Mouse (Mus musculus) layer of hippocampus, adult 9-11 months (tissue): ENCODE measurements around the gene Tekt2.

Experiments
- DNase-seq: peaks from one replicate; pipeline ENCODE4 v3.0.0; 2022

Gene Tekt2

DNA sequence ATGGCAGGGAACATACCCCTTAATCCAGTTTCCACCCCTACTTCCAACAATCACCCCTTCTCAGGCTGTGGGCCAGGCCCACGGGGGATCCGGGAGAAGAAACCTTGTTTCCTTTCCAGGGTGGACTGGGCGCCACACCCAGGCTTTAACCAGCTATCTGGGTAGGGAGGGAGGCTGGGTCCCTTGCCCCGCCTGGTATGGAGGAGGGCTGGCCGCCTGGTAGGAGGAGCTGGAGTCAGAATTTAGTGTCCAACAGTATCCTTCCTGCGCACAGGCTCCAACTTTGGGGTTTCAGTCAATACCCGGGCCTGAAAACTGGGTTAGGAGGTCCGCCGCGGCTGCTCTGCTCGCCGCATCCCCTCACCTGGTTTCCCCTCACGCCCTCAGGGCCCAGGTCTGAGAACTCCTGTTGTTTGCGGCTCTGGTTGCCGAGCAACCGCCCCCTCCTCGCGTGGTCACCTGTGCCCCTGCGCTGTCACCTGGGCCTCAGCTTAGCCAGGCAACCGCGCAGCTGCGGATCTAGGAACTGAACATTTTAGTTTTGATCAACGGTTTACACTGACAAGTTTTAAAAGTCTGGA, at the start of gene Tekt2:
TSS of gene Tekt2 (minus strand) at position 408 of the 581 bp plus-strand sequence.
- DNase-seq = no peak

DNA sequence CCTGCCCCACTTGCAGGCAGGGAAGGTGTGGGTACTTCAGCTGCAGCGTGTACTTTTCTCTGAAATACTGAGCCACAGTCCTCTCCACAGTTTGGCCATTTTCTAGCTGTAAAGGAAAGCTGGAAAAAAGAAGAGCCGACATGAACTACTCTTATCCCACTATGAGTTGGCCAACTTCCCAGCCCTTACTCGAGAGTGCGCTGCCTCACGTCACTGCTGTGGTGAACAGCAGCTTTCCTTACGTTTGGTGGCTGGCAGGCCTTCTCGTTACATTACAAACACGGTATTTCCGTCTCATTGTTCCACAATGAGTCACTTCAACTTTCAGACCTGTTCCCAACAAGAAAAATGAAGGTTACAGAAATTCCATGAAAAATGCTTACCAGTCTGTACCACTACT, 46.0 kb upstream of the Tekt2 start:
- no peak for DNase-seq

DNA sequence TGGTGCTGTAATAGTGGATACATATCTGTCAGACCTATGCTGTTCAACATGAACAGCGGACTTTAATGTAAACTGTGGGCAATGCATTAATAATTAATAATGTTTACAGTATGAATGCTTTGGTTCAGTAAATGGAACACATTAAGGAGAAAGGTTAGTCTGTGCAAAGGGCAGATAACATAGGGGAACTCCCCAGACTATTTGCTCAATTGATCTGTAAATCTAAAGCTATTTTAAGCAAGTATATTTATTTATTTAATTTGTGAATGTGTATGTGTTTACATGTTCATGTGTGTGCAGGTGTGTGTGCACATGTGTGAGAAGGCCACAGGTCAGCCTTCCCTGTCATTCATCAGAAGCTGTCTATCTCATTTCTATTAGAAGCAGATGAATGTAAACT, 34.6 kb upstream of the Tekt2 start:
- no peak for DNase-seq

DNA sequence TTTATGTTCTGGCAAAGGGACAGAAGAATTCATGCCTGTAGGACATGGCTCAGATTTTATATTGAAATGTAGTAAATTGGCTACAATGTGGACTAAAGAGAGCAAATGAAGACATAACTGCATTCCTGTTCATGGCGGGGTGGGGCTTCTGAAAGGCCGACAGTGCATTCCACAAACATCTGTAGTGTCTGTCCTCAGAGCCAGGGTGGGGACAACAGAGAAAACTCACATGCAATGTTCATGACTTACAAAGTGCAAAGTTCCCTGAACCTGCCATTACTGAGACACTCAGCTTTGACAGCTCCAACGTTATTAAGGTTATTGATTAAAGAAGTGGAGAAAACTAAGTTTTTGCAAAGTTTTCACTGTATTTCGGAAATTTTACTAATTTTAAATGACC, 18.0 kb upstream of the Tekt2 start:
- DNase-seq = no peak

- DNase-seq = no peak
Measured at GRCm38 (mm10) chr4:126339461-126339860, 14.0 kb upstream of the Tekt2 start.

DNA sequence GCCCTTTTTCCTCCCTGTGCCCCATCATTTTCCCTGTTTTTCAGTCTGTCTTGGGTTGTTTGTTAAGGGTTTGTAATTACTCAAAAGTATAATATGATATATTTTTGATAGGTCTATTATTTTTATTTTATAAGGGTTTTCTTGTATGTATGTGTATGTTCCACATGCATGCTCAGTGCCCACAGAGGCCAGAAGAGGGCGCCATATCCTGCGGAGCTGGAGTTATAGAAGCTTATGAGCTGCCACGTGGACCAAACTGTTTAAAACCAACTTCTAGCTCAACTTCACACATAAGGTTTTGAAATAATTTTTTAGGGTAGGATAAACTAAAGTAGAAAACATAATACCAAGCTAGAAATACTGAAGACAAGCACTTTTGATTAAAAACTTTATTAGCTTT, 6.9 kb upstream of the Tekt2 start:
- DNase-seq = no peak

- DNase-seq = no peak
Measured at GRCm38 (mm10) chr4:126331751-126332150, 6.3 kb upstream of the Tekt2 start.

- no peak for DNase-seq
Measured at GRCm38 (mm10) chr4:126330295-126330694, 4.8 kb upstream of the Tekt2 start.

GRCm38 (mm10) chr4:126326036-126326435, 548 bp upstream of the Tekt2 start:
- DNase-seq = no peak

GRCm38 (mm10) chr4:126324861-126325260, 627 bp downstream of the Tekt2 start:
- no peak for DNase-seq

DNA sequence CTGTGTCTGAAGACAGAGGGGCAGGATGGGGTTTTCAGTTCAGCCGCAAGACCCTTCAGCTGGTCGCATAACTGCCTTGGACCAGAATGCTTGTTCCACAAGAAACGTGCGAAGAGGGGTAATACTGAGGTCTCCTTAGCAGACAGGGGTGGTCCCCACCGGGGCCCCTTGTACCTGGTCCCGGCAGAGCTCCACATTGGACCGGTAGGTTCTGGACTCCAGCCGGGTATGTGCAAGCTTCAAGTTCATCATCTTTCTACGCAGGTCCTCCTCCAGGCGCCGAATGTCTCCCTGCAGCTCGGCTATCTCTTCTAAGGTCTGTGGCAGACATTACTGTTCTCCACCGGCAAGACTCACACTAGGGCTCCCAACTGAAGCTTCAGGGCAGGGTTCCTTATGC, 2.8 kb downstream of the Tekt2 start:
- no peak for DNase-seq

DNA sequence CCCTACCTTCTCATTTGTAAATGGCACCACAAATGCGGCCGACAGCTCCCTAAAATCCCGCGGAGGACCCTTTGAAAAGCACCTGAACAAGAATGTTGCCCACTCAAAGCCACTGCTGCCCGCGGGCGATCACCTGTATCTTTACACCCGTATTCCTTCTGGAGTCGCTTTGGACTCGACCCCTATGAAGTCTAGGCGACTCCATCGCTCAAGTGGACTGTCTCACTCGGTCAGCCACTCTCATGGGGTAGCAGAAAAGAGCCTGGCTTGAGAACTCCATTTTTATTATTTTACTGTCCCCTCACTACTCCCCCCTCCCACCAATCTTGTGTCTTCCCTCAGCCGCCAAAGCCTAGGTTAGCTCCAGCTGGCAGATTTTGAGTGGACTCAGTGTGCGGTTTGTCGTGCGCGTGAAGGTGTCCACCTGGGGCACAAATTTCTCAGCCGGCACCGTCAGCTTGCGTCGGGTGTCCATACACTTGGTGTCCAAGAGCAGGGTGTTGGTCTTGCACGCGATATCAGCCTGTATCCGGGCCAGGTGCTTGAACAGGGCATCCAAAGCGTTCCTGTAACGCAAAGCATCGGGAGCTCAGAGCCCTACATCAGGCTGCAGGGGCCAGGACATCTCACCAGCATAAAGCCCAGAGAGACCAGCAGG, 3.5 kb downstream of the Tekt2 start:
- no peak for DNase-seq

GRCm38 (mm10) chr4:126321111-126321853, 4.2 kb downstream of the Tekt2 start, which contains the start of gene Adprhl2:
Gene Adprhl2 (minus strand): TSS chr4:126321703.
- DNase-seq = peak; percentile 95

- DNase-seq = no peak
Measured at GRCm38 (mm10) chr4:126319806-126320205, 5.7 kb downstream of the Tekt2 start.

- no peak for DNase-seq
Measured at GRCm38 (mm10) chr4:126316443-126317040, 8.9 kb downstream of the Tekt2 start.

GRCm38 (mm10) chr4:126315931-126316330, 9.6 kb downstream of the Tekt2 start:
- DNase-seq = peak; percentile 57

GRCm38 (mm10) chr4:126314393-126314792, 11.1 kb downstream of the Tekt2 start:
- DNase-seq = no peak

DNA sequence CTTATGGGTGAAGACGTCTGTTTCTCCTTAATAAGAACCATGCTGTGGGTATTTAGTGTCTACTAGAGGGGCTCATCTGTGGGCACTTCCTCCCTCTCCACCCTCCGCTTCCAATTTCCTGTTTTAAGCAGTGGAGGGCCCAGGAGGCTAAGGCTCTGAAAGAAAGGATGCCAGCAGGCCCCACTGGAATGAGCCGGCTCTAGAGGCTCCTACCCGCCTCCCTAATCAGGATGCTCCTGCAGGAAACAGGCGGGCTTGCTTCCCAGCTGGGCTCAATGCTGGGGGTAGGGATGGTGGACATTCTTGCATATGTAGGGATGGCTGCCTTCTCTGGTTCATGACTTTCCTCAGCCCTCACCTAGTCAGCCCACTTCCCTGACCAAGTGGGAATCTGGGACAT, 12.3 kb downstream of the Tekt2 start:
- DNase-seq = no peak

GRCm38 (mm10) chr4:126311566-126312200, 13.8 kb downstream of the Tekt2 start:
- DNase-seq = no peak

DNA sequence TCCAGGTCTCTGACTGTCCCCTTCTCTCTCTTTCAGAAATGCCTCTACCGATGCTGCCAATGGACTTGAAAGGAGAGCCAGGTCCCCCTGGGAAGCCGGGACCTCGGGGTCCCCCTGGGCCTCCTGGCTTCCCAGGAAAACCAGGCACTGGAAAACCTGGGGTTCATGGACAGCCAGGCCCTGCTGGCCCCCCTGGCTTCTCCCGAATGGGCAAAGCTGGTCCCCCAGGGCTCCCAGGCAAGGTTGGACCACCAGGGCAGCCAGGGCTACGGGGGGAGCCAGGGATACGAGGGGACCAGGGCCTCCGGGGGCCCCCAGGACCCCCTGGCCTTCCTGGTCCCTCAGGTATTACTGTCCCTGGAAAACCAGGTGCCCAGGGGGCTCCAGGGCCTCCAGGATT, 15.1 kb downstream of the Tekt2 start:
- DNase-seq = no peak

- DNase-seq = peak; percentile 87
Measured at GRCm38 (mm10) chr4:126309922-126310309, 15.6 kb downstream of the Tekt2 start.

DNA sequence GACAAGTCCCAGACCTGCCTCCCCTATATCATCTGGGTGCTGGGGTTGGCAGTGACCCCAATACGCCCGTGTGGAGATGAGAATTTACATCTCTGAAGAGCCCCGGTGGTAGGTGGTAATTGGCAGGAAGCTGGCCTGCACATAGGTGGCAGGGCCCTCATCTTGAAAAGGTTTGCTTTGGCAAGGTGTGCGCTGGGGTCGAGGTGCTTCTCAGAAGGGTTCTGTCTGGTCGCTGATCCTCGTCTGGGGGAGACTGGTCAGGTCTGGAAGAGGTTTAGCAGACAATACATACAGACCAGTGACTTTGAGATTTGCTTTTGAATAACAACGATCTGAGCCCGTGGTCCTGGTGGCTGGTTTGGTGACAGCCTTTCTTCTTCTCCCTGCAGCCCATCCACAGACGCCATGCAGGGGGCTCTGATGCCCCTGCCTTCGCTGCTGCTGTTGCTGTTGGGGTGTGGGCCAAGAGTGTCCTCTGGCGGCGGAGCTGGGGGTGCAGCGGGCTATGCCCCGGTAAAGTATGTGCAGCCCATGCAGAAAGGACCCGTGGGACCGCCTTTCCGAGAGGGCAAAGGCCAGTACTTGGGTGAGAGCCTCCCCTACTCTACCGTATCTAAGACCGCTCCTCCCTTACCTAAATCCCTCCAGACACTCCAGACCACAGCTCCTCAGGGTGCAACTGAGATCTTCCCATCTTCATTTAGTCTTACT, 16.1 kb downstream of the Tekt2 start:
- no peak for DNase-seq

- DNase-seq = no peak
Measured at GRCm38 (mm10) chr4:126306827-126307226, 18.7 kb downstream of the Tekt2 start.
